Mouse (Mus musculus): Measurements from ENCODE around the gene Tnfsfm13. TPM values are rescaled to one million over a fixed set of nuclear protein-coding genes. Genes with fewer than 3 reads are reported as not detected.

Tnfsfm13 gene
- polyA plus RNA-seq, 1 experiment from 2014 or later = 1.5 TPM

DNA sequence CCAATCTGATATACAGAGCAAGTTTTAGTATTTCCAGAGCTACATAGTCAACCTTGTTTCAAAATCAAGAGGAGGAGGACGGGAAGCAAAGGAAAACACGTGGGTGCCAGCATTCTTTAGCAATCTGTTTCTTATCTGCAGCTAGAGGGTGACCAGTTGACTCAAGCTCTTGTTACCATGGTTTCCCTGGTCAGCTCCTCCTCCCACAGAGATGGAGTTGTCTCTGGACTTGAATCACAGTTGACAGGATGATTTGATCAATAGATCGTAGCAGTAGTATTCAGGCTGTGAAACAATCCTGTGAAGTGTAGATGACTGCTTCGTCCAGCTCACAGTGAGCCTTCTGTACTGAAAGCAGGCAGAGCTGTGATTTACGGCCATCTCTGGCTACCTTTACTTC is 20.0 kb upstream of the Tnfsfm13 start:
- 28% methylated on average over 5 of the region's 5 CpGs for WGBS
- Histone ChIP-seq H3K36me3 (ENCODE audit: control insufficient read depth, insufficient read depth, low read length) (no peaks in the 10 kb centered on the region; the same call in 1 of the 2 replicates), H3K27ac (ENCODE audit: low read depth, low read length) (no peak overlapping the region), H3K4me2 (ENCODE audit: low read depth) (no peak overlapping the region), H3K9me3 (ENCODE audit: control insufficient read depth, low read length) (no peaks in the 10 kb centered on the region), H3K9ac (ENCODE audit: low read length) (no peak overlapping the region), H3K4me3 (ENCODE audit: low read depth, low read length) (no peak overlapping the region), H3K4me1 (ENCODE audit: control insufficient read depth, insufficient read depth, low read length) (no peaks in the 10 kb centered on the region), H3K27me3 (ENCODE audit: control insufficient read depth, insufficient read depth, low read length) (no peaks in the 10 kb centered on the region)
- ATAC-seq (ENCODE audit: insufficient read depth, low FRiP score, low TSS enrichment) = no peak
- DNase-seq (ENCODE audit: low spot score) = no peak

DNA sequence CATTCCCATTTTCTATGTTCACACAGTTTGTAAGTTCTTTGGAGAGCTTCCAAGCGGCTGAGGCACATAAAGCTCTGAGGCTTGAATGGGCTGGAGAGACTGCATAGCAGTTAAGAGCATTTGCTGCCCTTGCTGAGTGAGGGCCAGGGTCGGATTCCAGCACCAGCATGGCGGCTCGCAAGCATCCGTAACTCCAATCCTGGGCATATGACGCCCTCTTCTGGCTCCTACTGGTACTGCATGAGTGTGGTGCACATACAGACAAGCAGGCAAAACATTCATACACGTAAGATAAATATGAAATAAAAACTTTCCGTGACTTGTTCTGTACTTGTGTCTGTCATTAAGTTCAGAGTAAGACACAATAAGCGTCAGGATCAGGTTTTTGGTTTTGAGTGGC is 19.6 kb upstream of the Tnfsfm13 start:
- H3K4me3 ChIP-seq (ENCODE audit: low read depth, low read length) = no peak overlapping the region
- no peak overlapping the region for H3K27ac ChIP-seq (ENCODE audit: low read depth, low read length)
- H3K36me3 ChIP-seq (ENCODE audit: control insufficient read depth, insufficient read depth, low read length) = no peaks in the 10 kb centered on the region; the same call in 1 of the 2 replicates
- ATAC-seq (ENCODE audit: insufficient read depth, low FRiP score, low TSS enrichment) (no peak), DNase-seq (ENCODE audit: low spot score) (no peak)
- H3K9me3 ChIP-seq (ENCODE audit: control insufficient read depth, low read length) = no peaks in the 10 kb centered on the region
- 61% methylated on average over 9 of the region's 9 CpGs for WGBS
- H3K27me3 ChIP-seq (ENCODE audit: control insufficient read depth, insufficient read depth, low read length) = no peaks in the 10 kb centered on the region
- no peaks in the 10 kb centered on the region for H3K4me1 ChIP-seq (ENCODE audit: control insufficient read depth, insufficient read depth, low read length)
- no peak overlapping the region for H3K4me2 ChIP-seq (ENCODE audit: low read depth)
- no peak overlapping the region for H3K9ac ChIP-seq (ENCODE audit: low read length)

DNA sequence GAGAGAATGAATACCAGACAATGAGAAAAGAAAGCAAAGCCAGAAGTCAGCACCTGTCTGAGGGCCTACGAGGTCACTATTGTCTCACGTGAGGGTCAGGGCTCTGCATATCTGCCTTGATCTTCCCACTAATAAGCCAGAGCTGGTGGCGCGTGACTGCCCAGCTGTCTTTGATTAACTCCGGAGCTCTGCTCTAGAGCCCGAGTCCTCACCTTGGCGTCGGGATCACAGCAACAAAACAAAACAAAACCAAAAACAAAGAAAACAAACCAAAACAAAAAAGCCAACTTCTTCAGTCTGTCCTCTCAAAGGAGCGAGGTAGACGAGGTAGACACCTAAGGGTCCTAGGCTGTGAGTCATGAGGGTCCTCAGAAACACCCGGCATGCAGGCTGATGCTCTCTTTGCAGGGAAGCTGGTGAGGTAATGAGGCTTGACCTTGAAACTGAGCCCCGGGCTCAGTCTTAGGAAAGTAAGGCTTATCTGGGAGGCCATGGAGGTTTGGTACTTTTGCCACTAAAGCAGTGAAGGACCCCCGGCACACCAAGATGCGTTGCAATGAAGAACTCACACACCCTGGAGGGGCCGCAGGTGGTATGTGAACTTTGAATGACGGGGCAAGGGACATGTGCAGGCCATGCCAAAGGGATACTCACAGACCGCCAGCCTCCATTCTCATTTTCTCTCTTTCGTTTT is 18.9 kb upstream of the Tnfsfm13 start:
- no peaks in the 10 kb centered on the region for H3K27me3 ChIP-seq (ENCODE audit: control insufficient read depth, insufficient read depth, low read length)
- no peak for ATAC-seq (ENCODE audit: insufficient read depth, low FRiP score, low TSS enrichment)
- H3K9ac ChIP-seq (ENCODE audit: low read length) = no peak overlapping the region
- H3K4me3 ChIP-seq (ENCODE audit: low read depth, low read length) = no peak overlapping the region
- H3K4me1 ChIP-seq (ENCODE audit: control insufficient read depth, insufficient read depth, low read length) = no peaks in the 10 kb centered on the region
- DNase-seq (ENCODE audit: low spot score) = no peak
- WGBS = 75% methylated on average over 18 of the region's 18 CpGs
- no peaks in the 10 kb centered on the region for H3K9me3 ChIP-seq (ENCODE audit: control insufficient read depth, low read length)
- no peaks in the 10 kb centered on the region; the same call in 1 of the 2 replicates for H3K36me3 ChIP-seq (ENCODE audit: control insufficient read depth, insufficient read depth, low read length)
- no peak overlapping the region for H3K4me2 ChIP-seq (ENCODE audit: low read depth)
- H3K27ac ChIP-seq (ENCODE audit: low read depth, low read length) = no peak overlapping the region

DNA sequence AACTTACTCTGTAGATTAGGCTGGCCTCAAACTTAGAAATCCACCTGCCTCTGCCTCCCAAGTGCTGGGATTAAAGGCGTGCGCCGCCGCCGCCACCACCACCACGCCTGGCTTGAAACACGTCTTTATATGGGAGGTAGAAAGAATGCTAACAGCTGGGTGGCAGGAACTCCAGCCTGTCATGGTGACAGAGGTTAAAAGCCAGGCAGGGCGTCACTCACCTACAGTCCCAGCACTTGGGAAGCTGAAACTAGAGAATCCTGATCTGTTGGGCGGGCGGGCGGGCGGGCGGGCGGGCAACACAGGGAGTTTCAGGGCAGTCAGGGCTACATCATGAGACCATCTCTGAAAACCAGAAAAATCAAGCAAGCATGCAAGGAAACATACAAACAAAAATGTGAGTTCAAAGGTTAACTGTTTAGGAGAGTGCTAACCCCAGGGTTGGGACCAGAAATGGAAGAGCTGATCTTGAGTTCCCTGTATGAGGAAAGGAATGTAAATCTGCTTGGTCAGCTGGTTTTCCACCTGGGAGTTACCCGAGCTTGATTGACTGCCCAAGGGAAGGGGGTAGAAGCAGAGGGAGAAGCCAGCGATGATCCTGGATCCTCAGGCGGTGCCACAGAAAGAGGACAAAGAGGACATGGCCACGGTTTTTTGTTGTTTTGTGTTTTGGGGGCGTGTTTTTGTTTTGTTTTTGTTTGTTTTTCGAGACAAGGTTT is 17.2 kb upstream of the Tnfsfm13 start:
- Histone ChIP-seq H3K27me3 (ENCODE audit: control insufficient read depth, insufficient read depth, low read length) (no peaks in the 10 kb centered on the region), H3K4me3 (ENCODE audit: low read depth, low read length) (no peak overlapping the region), H3K4me2 (ENCODE audit: low read depth) (no peak overlapping the region), H3K9me3 (ENCODE audit: control insufficient read depth, low read length) (no peaks in the 10 kb centered on the region), H3K9ac (ENCODE audit: low read length) (no peak overlapping the region), H3K4me1 (ENCODE audit: control insufficient read depth, insufficient read depth, low read length) (no peaks in the 10 kb centered on the region), H3K36me3 (ENCODE audit: control insufficient read depth, insufficient read depth, low read length) (no peaks in the 10 kb centered on the region; the same call in 1 of the 2 replicates), H3K27ac (ENCODE audit: low read depth, low read length) (no peak overlapping the region)
- DNase-seq (ENCODE audit: low spot score) (no peak), ATAC-seq (ENCODE audit: insufficient read depth, low FRiP score, low TSS enrichment) (no peak)
- WGBS = 76% methylated on average over 20 of the region's 20 CpGs

DNA sequence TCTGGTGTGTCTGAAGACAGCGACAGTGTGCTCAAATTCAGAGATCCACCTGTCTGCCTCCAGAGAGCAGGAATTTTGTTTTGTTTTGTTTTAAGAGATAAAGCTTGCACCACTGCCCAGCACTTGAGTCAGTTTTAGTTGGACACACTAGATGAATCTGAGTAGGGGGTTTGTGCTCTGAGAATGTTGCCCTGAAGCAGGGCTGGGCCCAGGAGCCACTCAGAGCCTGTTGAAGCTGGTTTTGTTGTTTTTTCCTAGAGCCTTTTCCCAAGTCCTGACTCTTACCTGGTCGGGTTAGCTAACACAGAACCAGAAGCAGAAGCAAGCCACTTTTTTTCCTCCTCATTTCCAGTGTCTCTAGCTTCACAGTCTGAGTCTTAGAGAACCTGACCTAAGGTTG is 15.2 kb upstream of the Tnfsfm13 start:
- no peaks in the 10 kb centered on the region for H3K9me3 ChIP-seq (ENCODE audit: control insufficient read depth, low read length)
- H3K4me3 ChIP-seq (ENCODE audit: low read depth, low read length) = no peak overlapping the region
- H3K9ac ChIP-seq (ENCODE audit: low read length) = no peak overlapping the region
- no peak overlapping the region for H3K4me2 ChIP-seq (ENCODE audit: low read depth)
- H3K4me1 ChIP-seq (ENCODE audit: control insufficient read depth, insufficient read depth, low read length) = no peaks in the 10 kb centered on the region
- no peaks in the 10 kb centered on the region; the same call in 1 of the 2 replicates for H3K36me3 ChIP-seq (ENCODE audit: control insufficient read depth, insufficient read depth, low read length)
- H3K27ac ChIP-seq (ENCODE audit: low read depth, low read length) = no peak overlapping the region
- WGBS = 81% methylated on average over 2 of the region's 2 CpGs
- DNase-seq (ENCODE audit: low spot score) (no peak), ATAC-seq (ENCODE audit: insufficient read depth, low FRiP score, low TSS enrichment) (no peak)
- H3K27me3 ChIP-seq (ENCODE audit: control insufficient read depth, insufficient read depth, low read length) = no peaks in the 10 kb centered on the region

DNA sequence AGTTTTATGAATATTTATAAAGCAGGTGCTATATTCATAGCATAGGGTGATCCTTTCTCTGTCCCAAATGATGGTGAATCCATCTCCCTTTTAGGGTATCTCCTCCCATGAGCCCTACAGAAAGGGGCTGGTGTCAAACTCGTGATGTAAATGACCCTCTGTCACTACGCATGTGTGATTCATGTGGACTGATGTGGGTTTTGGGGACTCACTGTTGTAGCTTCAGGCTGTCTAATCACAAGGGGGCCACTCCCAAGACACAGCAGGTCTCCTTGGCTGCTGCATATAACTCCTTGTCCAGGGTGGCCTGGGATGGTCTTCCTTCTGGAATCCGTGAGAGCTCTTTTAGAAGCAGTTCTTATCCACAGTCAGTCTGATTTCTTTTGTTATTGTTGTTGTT is 14.6 kb upstream of the Tnfsfm13 start:
- H3K36me3 ChIP-seq (ENCODE audit: control insufficient read depth, insufficient read depth, low read length) = no peaks in the 10 kb centered on the region; the same call in 1 of the 2 replicates
- no peak overlapping the region for H3K9ac ChIP-seq (ENCODE audit: low read length)
- 74% methylated on average over 3 of the region's 3 CpGs for WGBS
- no peaks in the 10 kb centered on the region for H3K4me1 ChIP-seq (ENCODE audit: control insufficient read depth, insufficient read depth, low read length)
- H3K9me3 ChIP-seq (ENCODE audit: control insufficient read depth, low read length) = no peaks in the 10 kb centered on the region
- H3K27me3 ChIP-seq (ENCODE audit: control insufficient read depth, insufficient read depth, low read length) = no peaks in the 10 kb centered on the region
- no peak for ATAC-seq (ENCODE audit: insufficient read depth, low FRiP score, low TSS enrichment)
- H3K27ac ChIP-seq (ENCODE audit: low read depth, low read length) = no peak overlapping the region
- H3K4me3 ChIP-seq (ENCODE audit: low read depth, low read length) = no peak overlapping the region
- no peak for DNase-seq (ENCODE audit: low spot score)
- no peak overlapping the region for H3K4me2 ChIP-seq (ENCODE audit: low read depth)

DNA sequence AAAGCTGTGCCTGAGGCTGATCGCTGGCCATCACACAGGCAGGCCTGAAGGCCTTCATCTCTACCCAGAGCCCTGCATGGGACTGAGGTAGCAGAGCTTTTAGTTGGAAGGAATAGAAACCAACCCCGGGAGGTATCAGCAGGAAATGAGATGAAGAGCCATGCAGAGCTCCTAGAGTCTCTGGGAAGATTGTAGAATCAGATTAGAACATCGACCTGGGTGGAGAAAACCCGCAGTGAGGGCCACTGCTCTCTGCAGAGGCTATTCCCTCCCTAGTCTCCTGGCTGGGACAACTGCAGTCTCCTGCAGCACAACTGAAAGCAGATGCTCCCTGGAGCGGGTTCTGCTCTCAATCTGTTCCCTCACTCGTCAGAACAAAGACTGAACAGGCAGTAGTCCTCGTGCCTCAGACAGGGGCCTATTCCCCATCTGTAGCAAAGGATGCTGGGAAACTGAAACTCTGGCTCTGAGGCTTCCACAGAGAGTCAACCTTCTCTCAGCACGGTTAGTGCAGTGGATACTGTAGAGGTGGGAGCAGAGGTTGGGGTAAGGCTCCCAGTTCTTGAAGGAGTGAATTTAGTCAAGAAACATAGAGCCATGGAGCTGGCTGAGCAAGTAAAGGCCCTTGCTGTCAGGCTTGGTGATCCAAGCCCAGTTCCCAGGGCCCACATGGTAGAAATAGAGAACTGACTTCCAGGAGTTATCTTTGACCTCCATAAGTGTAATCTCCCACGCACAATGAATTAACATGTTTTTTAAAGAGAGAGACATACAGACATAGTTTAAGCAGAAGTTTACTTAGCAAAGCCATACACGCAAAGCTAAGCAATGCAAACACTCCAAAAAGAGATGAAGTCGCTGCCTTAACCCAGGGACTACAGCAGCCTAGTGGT is 13.9 kb upstream of the Tnfsfm13 start:
- Histone ChIP-seq H3K27ac (ENCODE audit: low read depth, low read length) (0 out of 2 replicates have a peak overlapping the region, but pooled peaks have one; percentile 6), H3K4me2 (ENCODE audit: low read depth) (no peak overlapping the region), H3K4me3 (ENCODE audit: low read depth, low read length) (no peak overlapping the region), H3K9ac (ENCODE audit: low read length) (peak overlapping the region; percentile 15; the same call in 1 of the 2 replicates), H3K27me3 (ENCODE audit: control insufficient read depth, insufficient read depth, low read length) (no peaks in the 10 kb centered on the region), H3K36me3 (ENCODE audit: control insufficient read depth, insufficient read depth, low read length) (no peaks in the 10 kb centered on the region), H3K9me3 (ENCODE audit: control insufficient read depth, low read length) (no peaks in the 10 kb centered on the region), H3K4me1 (ENCODE audit: control insufficient read depth, insufficient read depth, low read length) (no peaks in the 10 kb centered on the region)
- no peak for ATAC-seq (ENCODE audit: insufficient read depth, low FRiP score, low TSS enrichment)
- DNase-seq (ENCODE audit: low spot score) = no peak
- WGBS = 59% methylated on average over 11 of the region's 11 CpGs

DNA sequence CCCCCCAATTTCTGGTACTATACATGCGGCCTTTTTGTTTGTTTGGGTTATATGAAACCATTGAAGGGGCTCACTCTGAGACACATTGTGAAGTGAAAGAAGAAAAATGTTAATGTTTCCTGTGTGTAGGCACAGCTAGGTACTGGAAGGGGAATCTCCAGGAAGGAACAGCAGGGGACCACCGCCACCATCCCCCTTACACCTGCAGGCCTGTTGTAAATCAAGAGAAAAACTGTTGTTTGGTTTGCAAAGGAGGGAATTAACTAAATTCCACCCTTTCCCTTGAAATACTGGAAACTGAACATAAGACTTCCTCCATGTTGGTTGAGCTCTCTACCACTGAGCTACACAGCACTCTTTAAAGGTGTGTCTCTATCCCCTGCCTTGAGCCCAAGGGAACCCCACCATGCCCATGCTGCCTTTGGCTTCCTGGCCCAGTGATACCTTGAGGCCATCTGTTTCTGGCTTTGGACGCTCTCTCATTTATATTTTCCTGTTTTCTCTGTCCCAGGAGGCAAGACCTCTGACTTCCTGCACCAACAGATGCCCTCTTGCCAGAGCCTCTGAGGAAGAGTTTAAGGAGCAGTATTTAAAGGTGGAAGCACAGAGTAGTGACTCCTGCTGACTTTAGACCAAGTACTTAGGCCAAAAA is 12.8 kb upstream of the Tnfsfm13 start:
- no peak for ATAC-seq (ENCODE audit: insufficient read depth, low FRiP score, low TSS enrichment)
- H3K36me3 ChIP-seq (ENCODE audit: control insufficient read depth, insufficient read depth, low read length) = no peaks in the 10 kb centered on the region

More for the DNA sequence above, 12.8 kb upstream of the Tnfsfm13 start:
- H3K9me3 ChIP-seq (ENCODE audit: control insufficient read depth, low read length) = no peaks in the 10 kb centered on the region
- H3K9ac ChIP-seq (ENCODE audit: low read length) = no peak overlapping the region
- 69% methylated on average over 3 of the region's 3 CpGs for WGBS
- H3K4me2 ChIP-seq (ENCODE audit: low read depth) = no peak overlapping the region
- H3K27me3 ChIP-seq (ENCODE audit: control insufficient read depth, insufficient read depth, low read length) = no peaks in the 10 kb centered on the region
- no peak for DNase-seq (ENCODE audit: low spot score)
- no peak overlapping the region for H3K4me3 ChIP-seq (ENCODE audit: low read depth, low read length)
- no peaks in the 10 kb centered on the region for H3K4me1 ChIP-seq (ENCODE audit: control insufficient read depth, insufficient read depth, low read length)
- H3K27ac ChIP-seq (ENCODE audit: low read depth, low read length) = no peak overlapping the region

Data from neural tube, embryonic 11.5 days (tissue).